Mouse (Mus musculus) embryonic facial prominence, embryonic 11.5 days (tissue): ENCODE results near the gene Gm11567. TPM values are rescaled to one million over a fixed set of nuclear protein-coding genes. Genes with fewer than 3 reads are reported as not detected.
"Not testable (repeated sequence)": the region's sequence is repeated elsewhere in the genome, so short reads cannot be mapped to it uniquely, and the experiment has no call there.

Experiments used
- ATAC-seq: fragments of 200-750 bp; cut with Nextera tagmentation; replicated peaks from 2 replicates; pipeline ENCODE4 v1.8.0; 2017; ENCODE audit warnings: low read depth; ENCODE audit not compliant: insufficient number of reproducible peaks, low FRiP score, low TSS enrichment
- DNase-seq: peaks from one replicate; pipeline ENCODE4 v3.0.0-alpha.2; 2015; ENCODE audit warnings: low spot score
- H3K27ac ChIP-seq: fragments of 300-500 bp; sonication (generic); replicated peaks from 2 replicates; pipeline ENCODE4 v1.5.1; 2014; ENCODE audit warnings: mild to moderate bottlenecking, low read depth, low read length, control low read depth
- H3K27me3 ChIP-seq: fragments of 300-500 bp; sonication (generic); 2 replicates; pipeline ENCODE4 v1.6.1; 2014; ENCODE audit warnings: mild to moderate bottlenecking, low read length, moderate library complexity, mixed read lengths; ENCODE audit not compliant: control insufficient read depth, insufficient read depth
- H3K36me3 ChIP-seq: fragments of 300-500 bp; sonication (generic); replicated peaks from 2 replicates; pipeline ENCODE4 v1.6.1; 2014; ENCODE audit warnings: low read depth, mild to moderate bottlenecking, low read length, moderate library complexity, mixed read lengths; ENCODE audit not compliant: control insufficient read depth, insufficient read depth
- H3K4me1 ChIP-seq: fragments of 300-500 bp; sonication (generic); 2 replicates; pipeline ENCODE4 v1.6.1; 2014; ENCODE audit warnings: low read length, mixed read lengths; ENCODE audit not compliant: control insufficient read depth, insufficient read depth
- H3K4me2 ChIP-seq: fragments of 300-500 bp; sonication (generic); 2 replicates; pipeline ENCODE4 v1.6.1; 2014; ENCODE audit warnings: low read depth, mild to moderate bottlenecking, control low read depth, low read length, moderate library complexity
- H3K4me3 ChIP-seq: fragments of 300-500 bp; sonication (generic); 2 replicates; pipeline ENCODE4 v1.5.1; 2014; ENCODE audit warnings: low read depth, low read length, control low read depth
- H3K9ac ChIP-seq: fragments of 300-500 bp; sonication (generic); replicated peaks from 2 replicates; pipeline ENCODE4 v1.6.1; 2014; ENCODE audit warnings: mild to moderate bottlenecking, control low read depth, low read length
- H3K9me3 ChIP-seq: fragments of 300-500 bp; sonication (generic); replicated peaks from 2 replicates; pipeline ENCODE4 v1.6.1; 2016; ENCODE audit warnings: mild to moderate bottlenecking, low read length, inconsistent platforms, mixed read lengths; ENCODE audit not compliant: control insufficient read depth
- WGBS: fragments of 180-500 bp; shearing (Covaris S2); extraction: QIAGEN DNeasy Blood & Tissue Kit; methylation state at CpG from one replicate; pipeline ENCODE4 v1.1.7; 2014; 5-methylcytosine and 5-hydroxymethylcytosine counted together
- polyA plus RNA-seq: library from polyadenylated mRNA; unstranded; fragments of >200 nt; fragmentation: Nextera tagmentation; extraction: Ambion mirVana; gene quantifications from 2 replicates; pipeline ENCODE4 v1.2.1, GENCODE M21; 2014

Gm11567 gene
- polyA plus RNA-seq, 1 experiment from 2014 or later, result not detected

DNA sequence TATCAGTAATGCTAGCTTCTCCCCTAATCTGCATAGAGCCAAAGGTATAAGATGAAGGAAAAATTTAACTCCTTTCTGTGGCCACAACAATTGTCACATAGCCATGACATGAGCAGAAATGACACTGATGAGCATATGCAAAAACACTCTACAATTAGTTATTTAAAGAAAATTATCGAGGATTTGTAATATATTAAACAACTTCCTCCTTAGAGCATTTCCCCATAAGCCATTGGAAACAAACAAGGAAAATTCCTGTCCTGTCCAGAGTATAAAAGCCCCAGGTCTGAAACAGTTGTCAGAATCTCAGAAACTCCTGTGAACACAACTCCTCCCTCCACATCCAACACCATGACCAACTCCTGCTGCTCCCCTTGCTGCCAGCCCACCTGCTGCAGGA lies 14.8 kb upstream of the Gm11567 start, which contains the start of gene Gm11559:
Gm11559 (plus strand) TSS at position 301 of the 400 bp plus-strand sequence.
- not testable (repeated sequence) for H3K36me3 ChIP-seq, DNase-seq, H3K27ac ChIP-seq, H3K4me3 ChIP-seq, H3K4me2 ChIP-seq, H3K9me3 ChIP-seq, H3K4me1 ChIP-seq, ATAC-seq, H3K9ac ChIP-seq, H3K27me3 ChIP-seq
- 66% methylated on average over 1 of the region's 1 CpGs for WGBS

DNA sequence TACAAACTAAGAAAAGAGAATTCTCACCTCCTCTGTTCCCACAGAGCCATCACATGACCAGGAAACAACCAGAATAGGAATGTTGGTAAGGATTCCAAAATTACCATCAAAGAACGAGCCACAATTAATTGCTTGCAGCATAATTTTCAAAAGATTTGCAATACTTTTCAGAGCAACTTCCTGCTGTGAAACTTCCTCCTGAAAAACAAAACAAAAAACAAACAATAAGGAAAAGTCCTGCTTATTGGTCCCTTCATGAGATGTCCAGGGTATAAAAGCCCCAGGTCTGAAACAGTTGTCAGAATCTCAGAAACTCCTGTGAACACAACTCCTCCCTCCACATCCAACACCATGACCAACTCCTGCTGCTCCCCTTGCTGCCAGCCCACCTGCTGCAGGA lies 5.9 kb upstream of the Gm11567 start, which contains the start of gene Krtap9-1:
Krtap9-1 (plus strand) TSS at position 301 of the 400 bp plus-strand sequence.
- WGBS, result 70% methylated on average over 1 of the region's 1 CpGs
- H3K27ac ChIP-seq, H3K27me3 ChIP-seq, H3K9ac ChIP-seq, H3K4me3 ChIP-seq, H3K36me3 ChIP-seq, H3K4me2 ChIP-seq, ATAC-seq, H3K4me1 ChIP-seq, DNase-seq, H3K9me3 ChIP-seq: not testable (repeated sequence)

DNA sequence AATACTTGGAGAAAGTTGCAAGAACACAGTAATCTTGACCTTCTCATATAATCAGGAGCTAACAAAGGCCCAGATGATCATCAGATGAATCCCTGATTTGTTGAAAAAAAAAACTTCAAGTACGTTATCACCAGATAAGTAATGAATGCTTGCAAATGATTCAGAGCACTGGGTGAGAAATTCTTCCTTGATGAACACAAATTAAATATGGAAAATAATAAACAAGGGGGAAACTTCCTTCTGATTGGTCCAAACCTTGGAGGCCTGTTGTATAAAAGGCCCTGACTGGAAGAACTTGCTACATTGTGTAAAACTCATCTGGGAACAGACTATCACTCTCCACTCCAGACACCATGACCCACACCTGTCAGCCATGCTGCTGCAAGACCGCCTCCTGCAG lies 28.6 kb downstream of the Gm11567 start, which contains the start of gene Krtap31-1:
Krtap31-1 (plus strand) TSS at position 301 of the 400 bp plus-strand sequence.
- DNase-seq, result no peak
- WGBS, result 79% methylated on average over 2 of the region's 2 CpGs

DNA sequence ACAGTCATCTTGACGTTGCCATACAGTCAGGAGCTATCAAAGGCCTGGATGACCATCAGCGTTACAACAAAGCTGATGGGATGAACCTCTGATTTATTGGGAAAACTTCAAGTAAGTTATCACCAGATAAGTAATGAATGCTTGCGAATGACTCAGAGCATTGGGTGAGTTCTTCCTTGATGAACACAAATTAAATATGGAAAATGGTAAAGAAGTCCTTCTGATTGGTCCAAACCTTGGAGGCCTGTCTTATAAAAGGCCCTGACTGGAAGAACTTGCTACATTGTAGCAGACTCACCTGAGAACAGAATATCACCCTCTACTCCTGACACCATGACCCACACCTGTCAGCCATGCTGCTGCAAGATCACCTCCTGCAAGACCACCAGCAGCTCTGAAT lies 35.5 kb downstream of the Gm11567 start, which contains the start of gene Gm11565:
Gm11565 (plus strand) TSS at position 301 of the 400 bp plus-strand sequence.
- ATAC-seq, result no peak
- no peaks in the 10 kb centered on the region for H3K27me3 ChIP-seq
- 91% methylated on average over 3 of the region's 3 CpGs for WGBS

More for the DNA sequence above, 28.6 kb downstream of the Gm11567 start, which contains the start of gene Krtap31-1:
- no peak within 1 kb of the TSS for H3K27ac ChIP-seq
- H3K27me3 ChIP-seq, result no peaks in the 10 kb centered on the region
- no peaks in the 10 kb centered on the region for H3K4me1 ChIP-seq
- no peak within 1 kb of the TSS for H3K9ac ChIP-seq
- no peak within 1 kb of the TSS for H3K4me2 ChIP-seq
- no peaks in the 10 kb centered on the region for H3K9me3 ChIP-seq
- H3K36me3 ChIP-seq, result no peaks in the 10 kb centered on the region
- H3K4me3 ChIP-seq, result no peak within 1 kb of the TSS
- ATAC-seq, result no peak

More for the DNA sequence above, 35.5 kb downstream of the Gm11567 start, which contains the start of gene Gm11565:
- H3K9me3 ChIP-seq, result no peaks in the 10 kb centered on the region
- no peak within 1 kb of the TSS for H3K4me3 ChIP-seq
- no peak for DNase-seq
- H3K4me2 ChIP-seq, result no peak within 1 kb of the TSS
- H3K27ac ChIP-seq, result no peak within 1 kb of the TSS
- H3K9ac ChIP-seq, result no peak within 1 kb of the TSS
- H3K4me1 ChIP-seq, result no peaks in the 10 kb centered on the region
- no peaks in the 10 kb centered on the region for H3K36me3 ChIP-seq

Other genes starting within 250 kb of the Gm11567 start
- not detected in 2 replicates for gene Krtap4-2, start 244.1 kb upstream of the Gm11567 start, polyA plus RNA-seq
- gene Krtap4-7, start 235.1 kb upstream of the Gm11567 start, polyA plus RNA-seq, result not detected in 2 replicates
- gene Gm11555, start 229.0 kb upstream of the Gm11567 start, polyA plus RNA-seq, result not detected in 2 replicates
- not detected in 2 replicates for gene Gm11563, start 220.2 kb upstream of the Gm11567 start, polyA plus RNA-seq
- gene Krtap4-6, start 213.2 kb upstream of the Gm11567 start, polyA plus RNA-seq, result not detected in 2 replicates
- not detected in 2 replicates for gene Gm14190, start 188.4 kb upstream of the Gm11567 start, polyA plus RNA-seq
- gene Gm14180, start 144.9 kb upstream of the Gm11567 start, polyA plus RNA-seq, result not detected in 2 replicates
- gene Gm11595, start 106.3 kb upstream of the Gm11567 start, polyA plus RNA-seq, result not detected in 2 replicates
- not detected in 2 replicates for gene Krtap4-8, start 98.5 kb upstream of the Gm11567 start, polyA plus RNA-seq
- gene Krtap4-9, start 94.0 kb upstream of the Gm11567 start, polyA plus RNA-seq, result not detected in 2 replicates
- not detected in 2 replicates for gene Gm11596, start 85.7 kb upstream of the Gm11567 start, polyA plus RNA-seq
- not detected in 2 replicates for gene Gm11569, start 80.3 kb upstream of the Gm11567 start, polyA plus RNA-seq
- not detected in 2 replicates for gene Gm11554, start 74.7 kb upstream of the Gm11567 start, polyA plus RNA-seq
- not detected in 2 replicates for gene Krtap4-13, start 69.3 kb upstream of the Gm11567 start, polyA plus RNA-seq
- gene Gm11564, start 63.5 kb upstream of the Gm11567 start, polyA plus RNA-seq, result not detected in 2 replicates
- gene 2300003K06Rik, start 41.1 kb upstream of the Gm11567 start, polyA plus RNA-seq, result not detected in 2 replicates
- gene Krtap4-16, start 27.6 kb upstream of the Gm11567 start, polyA plus RNA-seq, result not detected in 2 replicates
- not detected in 2 replicates for gene Gm11568, start 21.3 kb upstream of the Gm11567 start, polyA plus RNA-seq
- gene Gm11559, start 14.7 kb upstream of the Gm11567 start, polyA plus RNA-seq, result not detected in 2 replicates
- gene Krtap9-1, start 5.8 kb upstream of the Gm11567 start, polyA plus RNA-seq, result not detected in 2 replicates
- not detected in 2 replicates for gene Krtap31-1, start 28.7 kb downstream of the Gm11567 start, polyA plus RNA-seq
- not detected in 2 replicates for gene Gm11565, start 35.6 kb downstream of the Gm11567 start, polyA plus RNA-seq
- not detected in 2 replicates for gene Krtap31-2, start 57.1 kb downstream of the Gm11567 start, polyA plus RNA-seq
- gene Krtap9-5, start 69.3 kb downstream of the Gm11567 start, polyA plus RNA-seq, result not detected in 2 replicates
- not detected in 2 replicates for gene Krtap29-1, start 99.9 kb downstream of the Gm11567 start, polyA plus RNA-seq
- not detected in 2 replicates for gene Krtap16-1, start 107.4 kb downstream of the Gm11567 start, polyA plus RNA-seq
- not detected in 2 replicates for gene Krtap17-1, start 114.8 kb downstream of the Gm11567 start, polyA plus RNA-seq
- not detected in 2 replicates for gene Krt33a, start 137.0 kb downstream of the Gm11567 start, polyA plus RNA-seq
- gene Krt33b, start 150.7 kb downstream of the Gm11567 start, polyA plus RNA-seq, result not detected in 2 replicates
- gene Krt34, start 162.4 kb downstream of the Gm11567 start, polyA plus RNA-seq, result not detected in 2 replicates
- not detected in 2 replicates for gene Krt31, start 171.4 kb downstream of the Gm11567 start, polyA plus RNA-seq
- not detected in 2 replicates for gene Krt32, start 209.0 kb downstream of the Gm11567 start, polyA plus RNA-seq
- gene Krt35, start 217.1 kb downstream of the Gm11567 start, polyA plus RNA-seq, result not detected in 2 replicates
- gene Krt36, start 226.4 kb downstream of the Gm11567 start, polyA plus RNA-seq, result 0.13 TPM in 1 of 2 replicates, not detected in the other
- not detected in 2 replicates for gene Krt13, start 242.4 kb downstream of the Gm11567 start, polyA plus RNA-seq